Mouse (Mus musculus): ENCODE measurements around the gene Gspt2. TPM values are rescaled to one million over a fixed set of nuclear protein-coding genes. Genes with fewer than 3 reads are reported as not detected.
A peak's percentile ranks its signal among the peaks of the same experiment; 100 is the strongest.

The Gspt2 gene
- 0.61 and 0.88 TPM in 2 replicates for polyA plus RNA-seq (2012; rRNA removed)

GRCm38 (mm10) chrX:94635961-94636563 is at the start of gene Gspt2:
Gene Gspt2, plus strand, starts transcription at chrX:94636069.
- DNase-seq: peak; percentile 1
- no peaks in the 10 kb centered on the region for H3K4me1 ChIP-seq (replicated peaks; ENCODE audit: control insufficient read depth, insufficient read depth, low read length)
- no peak within 1 kb of the TSS for H3K27ac ChIP-seq (ENCODE audit: control insufficient read depth, insufficient read depth, low read length)
- H3K36me3 ChIP-seq (ENCODE audit: control insufficient read depth, insufficient read depth, low read length): no peaks in the 10 kb centered on the region
- H3K27me3 ChIP-seq (ENCODE audit: control insufficient read depth, insufficient read depth, low read length): peaks cover 6% of the 10 kb centered on the region; the same call in 1 of the 2 replicates
- TF ChIP-seq CTCF (IDR thresholded peaks at IDR 0.05; ENCODE audit: borderline replicate concordance, control insufficient read depth, extremely low read depth, insufficient read depth, low read length, poor library complexity) (no peak), POLR2A (IDR thresholded peaks at IDR 0.05; ENCODE audit: control insufficient read depth, extremely low read depth, insufficient read depth, low read length, poor library complexity) (no peak)
- H3K4me3 ChIP-seq (ENCODE audit: control insufficient read depth, insufficient read depth, low read length): peak within 1 kb of the TSS; percentile 35
- 4% methylated on average over 45 of the region's 53 CpGs for WGBS

GRCm38 (mm10) chrX:94624835-94625803 is 10.8 kb upstream of the Gspt2 start:
- H3K36me3 ChIP-seq (ENCODE audit: control insufficient read depth, insufficient read depth, low read length): no peaks in the 10 kb centered on the region
- no peaks in the 10 kb centered on the region for H3K4me1 ChIP-seq (replicated peaks; ENCODE audit: control insufficient read depth, insufficient read depth, low read length)
- no peak for TF ChIP-seq POLR2A (IDR thresholded peaks at IDR 0.05; ENCODE audit: control insufficient read depth, extremely low read depth, insufficient read depth, low read length, poor library complexity)
- no peak for TF ChIP-seq CTCF (IDR thresholded peaks at IDR 0.05; ENCODE audit: borderline replicate concordance, control insufficient read depth, extremely low read depth, insufficient read depth, low read length, poor library complexity)
- 18% methylated on average over 13 of the region's 13 CpGs for WGBS
- H3K27ac ChIP-seq (ENCODE audit: control insufficient read depth, insufficient read depth, low read length): no peak overlapping the region
- DNase-seq: peak; percentile 4
- no peaks in the 10 kb centered on the region for H3K27me3 ChIP-seq (ENCODE audit: control insufficient read depth, insufficient read depth, low read length)
- H3K4me3 ChIP-seq (ENCODE audit: control insufficient read depth, insufficient read depth, low read length): no peak overlapping the region

GRCm38 (mm10) chrX:94636911-94637310 is 1.0 kb downstream of the Gspt2 start:
- Histone ChIP-seq H3K36me3 (ENCODE audit: control insufficient read depth, insufficient read depth, low read length) (no peaks in the 10 kb centered on the region), H3K27ac (ENCODE audit: control insufficient read depth, insufficient read depth, low read length) (no peak overlapping the region), H3K4me3 (ENCODE audit: control insufficient read depth, insufficient read depth, low read length) (no peak overlapping the region), H3K27me3 (ENCODE audit: control insufficient read depth, insufficient read depth, low read length) (peaks cover 6% of the 10 kb centered on the region; the same call in 1 of the 2 replicates), H3K4me1 (replicated peaks; ENCODE audit: control insufficient read depth, insufficient read depth, low read length) (no peaks in the 10 kb centered on the region)
- TF ChIP-seq POLR2A (IDR thresholded peaks at IDR 0.05; ENCODE audit: control insufficient read depth, extremely low read depth, insufficient read depth, low read length, poor library complexity) (no peak), CTCF (IDR thresholded peaks at IDR 0.05; ENCODE audit: borderline replicate concordance, control insufficient read depth, extremely low read depth, insufficient read depth, low read length, poor library complexity) (no peak)
- DNase-seq: no peak
- WGBS: 84% methylated on average over 8 of the region's 8 CpGs

- Histone ChIP-seq H3K36me3 (ENCODE audit: control insufficient read depth, insufficient read depth, low read length) (no peaks in the 10 kb centered on the region), H3K4me3 (ENCODE audit: control insufficient read depth, insufficient read depth, low read length) (no peak overlapping the region), H3K27me3 (ENCODE audit: control insufficient read depth, insufficient read depth, low read length) (no peaks in the 10 kb centered on the region), H3K4me1 (replicated peaks; ENCODE audit: control insufficient read depth, insufficient read depth, low read length) (no peaks in the 10 kb centered on the region), H3K27ac (ENCODE audit: control insufficient read depth, insufficient read depth, low read length) (no peak overlapping the region)
- TF ChIP-seq POLR2A (IDR thresholded peaks at IDR 0.05; ENCODE audit: control insufficient read depth, extremely low read depth, insufficient read depth, low read length, poor library complexity) (no peak), CTCF (IDR thresholded peaks at IDR 0.05; ENCODE audit: borderline replicate concordance, control insufficient read depth, extremely low read depth, insufficient read depth, low read length, poor library complexity) (no peak)
- no peak for DNase-seq
These were observed 12.7 kb downstream of the Gspt2 start for GRCm38 (mm10) chrX:94648541-94648940.

GRCm38 (mm10) chrX:94657734-94658133 is 21.9 kb downstream of the Gspt2 start:
- Histone ChIP-seq H3K4me3 (ENCODE audit: control insufficient read depth, insufficient read depth, low read length) (no peak overlapping the region), H3K27me3 (ENCODE audit: control insufficient read depth, insufficient read depth, low read length) (no peaks in the 10 kb centered on the region), H3K27ac (ENCODE audit: control insufficient read depth, insufficient read depth, low read length) (no peak overlapping the region), H3K36me3 (ENCODE audit: control insufficient read depth, insufficient read depth, low read length) (no peaks in the 10 kb centered on the region), H3K4me1 (replicated peaks; ENCODE audit: control insufficient read depth, insufficient read depth, low read length) (no peaks in the 10 kb centered on the region)
- TF ChIP-seq POLR2A (IDR thresholded peaks at IDR 0.05; ENCODE audit: control insufficient read depth, extremely low read depth, insufficient read depth, low read length, poor library complexity) (no peak), CTCF (IDR thresholded peaks at IDR 0.05; ENCODE audit: borderline replicate concordance, control insufficient read depth, extremely low read depth, insufficient read depth, low read length, poor library complexity) (no peak)
- DNase-seq: no peak
- WGBS: 5% methylated on average over 2 of the region's 2 CpGs

- H3K36me3 ChIP-seq (ENCODE audit: control insufficient read depth, insufficient read depth, low read length): no peaks in the 10 kb centered on the region
These were observed 34.9 kb downstream of the Gspt2 start for GRCm38 (mm10) chrX:94670814-94671213.

More at GRCm38 (mm10) chrX:94670814-94671213, 34.9 kb downstream of the Gspt2 start:
- TF ChIP-seq POLR2A (IDR thresholded peaks at IDR 0.05; ENCODE audit: control insufficient read depth, extremely low read depth, insufficient read depth, low read length, poor library complexity) (no peak), CTCF (IDR thresholded peaks at IDR 0.05; ENCODE audit: borderline replicate concordance, control insufficient read depth, extremely low read depth, insufficient read depth, low read length, poor library complexity) (no peak)
- Histone ChIP-seq H3K4me1 (replicated peaks; ENCODE audit: control insufficient read depth, insufficient read depth, low read length) (no peaks in the 10 kb centered on the region), H3K27ac (ENCODE audit: control insufficient read depth, insufficient read depth, low read length) (no peak overlapping the region), H3K4me3 (ENCODE audit: control insufficient read depth, insufficient read depth, low read length) (no peak overlapping the region), H3K27me3 (ENCODE audit: control insufficient read depth, insufficient read depth, low read length) (no peaks in the 10 kb centered on the region)
- 56% methylated on average over 4 of the region's 4 CpGs for WGBS
- DNase-seq: no peak

Measured in thymus, adult 2 months (tissue).